Mouse (Mus musculus) embryonic facial prominence, embryonic 11.5 days (tissue): ENCODE measurements around the gene Cnn3. TPM values are rescaled to one million over a fixed set of nuclear protein-coding genes. Genes with fewer than 3 reads are reported as not detected.
A peak's percentile ranks its signal among the peaks of the same experiment; 100 is the strongest.

ENCODE experiments used
- ATAC-seq: fragments of 200-750 bp; cut with Nextera tagmentation; replicated peaks from 2 replicates; pipeline ENCODE4 v1.8.0; 2017; ENCODE audit warnings: low read depth; ENCODE audit not compliant: insufficient number of reproducible peaks, low FRiP score, low TSS enrichment
- DNase-seq: peaks from one replicate; pipeline ENCODE4 v3.0.0-alpha.2; 2015; ENCODE audit warnings: low spot score
- H3K27ac ChIP-seq: fragments of 300-500 bp; sonication (generic); replicated peaks from 2 replicates; pipeline ENCODE4 v1.5.1; 2014; ENCODE audit warnings: mild to moderate bottlenecking, low read depth, low read length, control low read depth
- H3K27me3 ChIP-seq: fragments of 300-500 bp; sonication (generic); 2 replicates; pipeline ENCODE4 v1.6.1; 2014; ENCODE audit warnings: mild to moderate bottlenecking, low read length, moderate library complexity, mixed read lengths; ENCODE audit not compliant: control insufficient read depth, insufficient read depth
- H3K36me3 ChIP-seq: fragments of 300-500 bp; sonication (generic); replicated peaks from 2 replicates; pipeline ENCODE4 v1.6.1; 2014; ENCODE audit warnings: low read depth, mild to moderate bottlenecking, low read length, moderate library complexity, mixed read lengths; ENCODE audit not compliant: control insufficient read depth, insufficient read depth
- H3K4me1 ChIP-seq: fragments of 300-500 bp; sonication (generic); 2 replicates; pipeline ENCODE4 v1.6.1; 2014; ENCODE audit warnings: low read length, mixed read lengths; ENCODE audit not compliant: control insufficient read depth, insufficient read depth
- H3K4me2 ChIP-seq: fragments of 300-500 bp; sonication (generic); 2 replicates; pipeline ENCODE4 v1.6.1; 2014; ENCODE audit warnings: low read depth, mild to moderate bottlenecking, control low read depth, low read length, moderate library complexity
- H3K4me3 ChIP-seq: fragments of 300-500 bp; sonication (generic); 2 replicates; pipeline ENCODE4 v1.5.1; 2014; ENCODE audit warnings: low read depth, low read length, control low read depth
- H3K9ac ChIP-seq: fragments of 300-500 bp; sonication (generic); replicated peaks from 2 replicates; pipeline ENCODE4 v1.6.1; 2014; ENCODE audit warnings: mild to moderate bottlenecking, control low read depth, low read length
- H3K9me3 ChIP-seq: fragments of 300-500 bp; sonication (generic); replicated peaks from 2 replicates; pipeline ENCODE4 v1.6.1; 2016; ENCODE audit warnings: mild to moderate bottlenecking, low read length, inconsistent platforms, mixed read lengths; ENCODE audit not compliant: control insufficient read depth
- WGBS: fragments of 180-500 bp; shearing (Covaris S2); extraction: QIAGEN DNeasy Blood & Tissue Kit; methylation state at CpG from one replicate; pipeline ENCODE4 v1.1.7; 2014; 5-methylcytosine and 5-hydroxymethylcytosine counted together
- polyA plus RNA-seq: library from polyadenylated mRNA; unstranded; fragments of >200 nt; fragmentation: Nextera tagmentation; extraction: Ambion mirVana; gene quantifications from 2 replicates; pipeline ENCODE4 v1.2.1, GENCODE M21; 2014

The Cnn3 gene
- polyA plus RNA-seq, 1 experiment from 2014 or later = 1,113 TPM

- Histone ChIP-seq H3K27ac (no peak overlapping the region), H3K9me3 (no peaks in the 10 kb centered on the region), H3K4me1 (no peaks in the 10 kb centered on the region), H3K36me3 (no peaks in the 10 kb centered on the region), H3K4me2 (no peak overlapping the region), H3K27me3 (no peaks in the 10 kb centered on the region), H3K9ac (no peak overlapping the region), H3K4me3 (no peak overlapping the region)
- DNase-seq = no peak
- 49% methylated on average over 5 of the region's 5 CpGs for WGBS
- ATAC-seq = no peak
Observed at GRCm38 (mm10) chr3:121490941-121491340, 64.6 kb downstream of the Cnn3 start.

- Histone ChIP-seq H3K9me3 (no peaks in the 10 kb centered on the region), H3K4me3 (no peak overlapping the region), H3K9ac (no peak overlapping the region), H3K4me1 (no peaks in the 10 kb centered on the region), H3K36me3 (no peaks in the 10 kb centered on the region), H3K27me3 (no peaks in the 10 kb centered on the region), H3K4me2 (no peak overlapping the region), H3K27ac (no peak overlapping the region)
- ATAC-seq (no peak), DNase-seq (no peak)
- 28% methylated on average over 5 of the region's 5 CpGs for WGBS
Observed at GRCm38 (mm10) chr3:121492026-121492425, 65.7 kb downstream of the Cnn3 start.

- Histone ChIP-seq H3K4me1 (no peaks in the 10 kb centered on the region), H3K9me3 (no peaks in the 10 kb centered on the region), H3K27ac (no peak overlapping the region), H3K4me3 (no peak overlapping the region), H3K4me2 (no peak overlapping the region), H3K36me3 (no peaks in the 10 kb centered on the region), H3K27me3 (no peaks in the 10 kb centered on the region), H3K9ac (no peak overlapping the region)
- WGBS = 81% methylated on average over 7 of the region's 7 CpGs
- ATAC-seq (no peak), DNase-seq (no peak)
Observed at GRCm38 (mm10) chr3:121493997-121494421, 67.7 kb downstream of the Cnn3 start.

- WGBS = 55% methylated on average over 10 of the region's 10 CpGs
Observed at GRCm38 (mm10) chr3:121500225-121500624, 73.9 kb downstream of the Cnn3 start.

GRCm38 (mm10) chr3:121500734-121501133 lies 74.4 kb downstream of the Cnn3 start:
- H3K4me1 ChIP-seq = no peaks in the 10 kb centered on the region
- H3K9ac ChIP-seq = no peak overlapping the region
- no peaks in the 10 kb centered on the region for H3K9me3 ChIP-seq
- no peaks in the 10 kb centered on the region for H3K27me3 ChIP-seq
- no peak overlapping the region for H3K4me3 ChIP-seq
- ATAC-seq (no peak), DNase-seq (no peak)
- H3K27ac ChIP-seq = no peak overlapping the region
- no peak overlapping the region for H3K4me2 ChIP-seq
- no peaks in the 10 kb centered on the region for H3K36me3 ChIP-seq
- WGBS = 91% methylated on average over 5 of the region's 5 CpGs

More at GRCm38 (mm10) chr3:121500225-121500624, 73.9 kb downstream of the Cnn3 start:
- no peak overlapping the region for H3K4me2 ChIP-seq
- DNase-seq = peak; percentile 75
- H3K4me1 ChIP-seq = no peaks in the 10 kb centered on the region
- no peak overlapping the region for H3K27ac ChIP-seq
- no peaks in the 10 kb centered on the region for H3K27me3 ChIP-seq
- no peak overlapping the region for H3K9ac ChIP-seq
- no peaks in the 10 kb centered on the region for H3K9me3 ChIP-seq
- ATAC-seq = no peak
- H3K4me3 ChIP-seq = no peak overlapping the region
- H3K36me3 ChIP-seq = no peaks in the 10 kb centered on the region

- Histone ChIP-seq H3K4me3 (no peak overlapping the region), H3K4me2 (no peak overlapping the region), H3K9me3 (no peaks in the 10 kb centered on the region), H3K27me3 (no peaks in the 10 kb centered on the region), H3K36me3 (no peaks in the 10 kb centered on the region), H3K9ac (no peak overlapping the region), H3K27ac (no peak overlapping the region), H3K4me1 (no peaks in the 10 kb centered on the region)
- DNase-seq (no peak), ATAC-seq (no peak)
- WGBS = 66% methylated on average over 8 of the region's 8 CpGs
Observed at GRCm38 (mm10) chr3:121504927-121505487, 78.7 kb downstream of the Cnn3 start.

GRCm38 (mm10) chr3:121506175-121506574 lies 79.9 kb downstream of the Cnn3 start:
- no peak overlapping the region for H3K27ac ChIP-seq

GRCm38 (mm10) chr3:121506756-121507155 lies 80.5 kb downstream of the Cnn3 start:
- H3K27ac ChIP-seq = no peak overlapping the region
- H3K4me1 ChIP-seq = no peaks in the 10 kb centered on the region
- no peaks in the 10 kb centered on the region for H3K27me3 ChIP-seq
- H3K9ac ChIP-seq = no peak overlapping the region
- H3K9me3 ChIP-seq = no peaks in the 10 kb centered on the region
- no peaks in the 10 kb centered on the region for H3K36me3 ChIP-seq
- 85% methylated on average over 7 of the region's 7 CpGs for WGBS
- no peak overlapping the region for H3K4me2 ChIP-seq
- ATAC-seq = no peak
- no peak overlapping the region for H3K4me3 ChIP-seq
- no peak for DNase-seq

More at GRCm38 (mm10) chr3:121506175-121506574, 79.9 kb downstream of the Cnn3 start:
- 89% methylated on average over 8 of the region's 8 CpGs for WGBS
- Histone ChIP-seq H3K36me3 (no peaks in the 10 kb centered on the region), H3K27me3 (no peaks in the 10 kb centered on the region), H3K4me3 (no peak overlapping the region), H3K4me1 (no peaks in the 10 kb centered on the region), H3K4me2 (no peak overlapping the region), H3K9me3 (no peaks in the 10 kb centered on the region), H3K9ac (no peak overlapping the region)
- ATAC-seq = no peak
- DNase-seq = no peak
